Mouse (Mus musculus) kidney, adult 2 months (tissue): ENCODE measurements around the gene Dhx34.

Experiments used
- CTCF ChIP-seq: fragments of 200-500 bp; conservative IDR thresholded peaks from 2 replicates; pipeline ENCODE4 v1.5.1; 2011; ENCODE audit warnings: low read depth, mild to moderate bottlenecking, control low read depth, low read length, moderate library complexity, mixed read lengths; ENCODE audit not compliant: insufficient read depth, insufficient read length
- POLR2A ChIP-seq: fragments of 200-500 bp; IDR thresholded peaks from one replicate; pipeline ENCODE4 v1.6.1; 2011; ENCODE audit warnings: low read depth, low read length, control low read depth

GRCm38 (mm10) chr7:16239554-16239997 is 17.7 kb upstream of the Dhx34 start:
- TF ChIP-seq CTCF (no peak), POLR2A (no peak)
